Mouse (Mus musculus): ENCODE measurements around the gene Pfn1. TPM values are rescaled to one million over a fixed set of nuclear protein-coding genes. Genes with fewer than 3 reads are reported as not detected.

Gene Pfn1
- 1,000 to 10,000 TPM; 4,492 to 4,564 TPM for polyA plus RNA-seq (2017; shearing (Covaris generic))

GRCm38 (mm10) chr11:70654198-70654922, at the start of gene Pfn1:
Gene Pfn1, minus strand, starts transcription at chr11:70654644.

GRCm38 (mm10) chr11:70699722-70700556, 45.5 kb upstream of the Pfn1 start, which contains the start of the genes Inca1 and Kif1c:
Gene Inca1, minus strand, starts transcription at chr11:70700155.
Gene Kif1c, plus strand, starts transcription at chr11:70700548.

GRCm38 (mm10) chr11:70687601-70688199, 33.3 kb upstream of the Pfn1 start, which contains the start of gene Camta2:
Gene Camta2, minus strand, starts transcription at chr11:70688105.

GRCm38 (mm10) chr11:70668771-70669505, 14.5 kb upstream of the Pfn1 start, which contains the start of gene Spag7:
Gene Spag7, minus strand, starts transcription at chr11:70669416.

GRCm38 (mm10) chr11:70656964-70657363, 2.5 kb upstream of the Pfn1 start, which contains the start of gene Eno3:
Gene Eno3, plus strand, starts transcription at chr11:70657202.

GRCm38 (mm10) chr11:70646691-70647650, 7.5 kb downstream of the Pfn1 start, which contains the start of the genes Rnf167 and Slc25a11:
Gene Rnf167, plus strand, starts transcription at chr11:70647235.
Gene Slc25a11, minus strand, starts transcription at chr11:70647479.

GRCm38 (mm10) chr11:70638714-70639278, 15.6 kb downstream of the Pfn1 start, which contains the start of gene Gp1ba:
Gene Gp1ba, plus strand, starts transcription at chr11:70639122.

GRCm38 (mm10) chr11:70619101-70619500, 35.3 kb downstream of the Pfn1 start, which contains the start of gene Chrne:
Gene Chrne, minus strand, starts transcription at chr11:70619216.

GRCm38 (mm10) chr11:70615516-70616093, 38.8 kb downstream of the Pfn1 start, which contains the start of gene 4930544D05Rik:
Gene 4930544D05Rik, plus strand, starts transcription at chr11:70615848.

Other genes starting within 250 kb of the Pfn1 start
- gene Pelp1, start 244.6 kb downstream of the Pfn1 start, polyA plus RNA-seq (2017; shearing (Covaris generic)): 10 to 100 TPM; 11.5 to 13.4 TPM
- gene Arrb2, start 222.0 kb downstream of the Pfn1 start, polyA plus RNA-seq (2017; shearing (Covaris generic)): 100 to 1,000 TPM; 249 to 281 TPM
- 10 to 100 TPM; 72.7 to 76.5 TPM for gene Med11, start 202.7 kb downstream of the Pfn1 start, polyA plus RNA-seq (2017; shearing (Covaris generic))
- gene Zmynd15, start 195.2 kb downstream of the Pfn1 start, polyA plus RNA-seq (2017; shearing (Covaris generic)): not detected
- gene Cxcl16, start 194.7 kb downstream of the Pfn1 start, polyA plus RNA-seq (2017; shearing (Covaris generic)): 1 to 10 TPM in 1 of 2 experiments, under 1 TPM in 1; 0.19 to 1.3 TPM
- 1 to 10 TPM; 2.2 to 2.9 TPM for gene Tm4sf5, start 149.4 kb downstream of the Pfn1 start, polyA plus RNA-seq (2017; shearing (Covaris generic))
- not detected for gene Vmo1, start 140.0 kb downstream of the Pfn1 start, polyA plus RNA-seq (2017; shearing (Covaris generic))
- not detected for gene Gltpd2, start 135.4 kb downstream of the Pfn1 start, polyA plus RNA-seq (2017; shearing (Covaris generic))
- 100 to 1,000 TPM; 312 to 326 TPM for gene Psmb6, start 129.3 kb downstream of the Pfn1 start, polyA plus RNA-seq (2017; shearing (Covaris generic))
- gene Gm40193, start 121.7 kb downstream of the Pfn1 start, polyA plus RNA-seq (2017; shearing (Covaris generic)): not detected
- gene Pld2, start 114.6 kb downstream of the Pfn1 start, polyA plus RNA-seq (2017; shearing (Covaris generic)): 10 to 100 TPM in 1 of 2 experiments, 1 to 10 TPM in 1; 6.9 to 10.1 TPM
- 10 to 100 TPM; 15.9 to 22.2 TPM for gene Mink1, start 91.8 kb downstream of the Pfn1 start, polyA plus RNA-seq (2017; shearing (Covaris generic))
- under 1 TPM; 0.20 to 0.78 TPM for gene 4930544D05Rik, start 38.8 kb downstream of the Pfn1 start, polyA plus RNA-seq (2017; shearing (Covaris generic))
- gene Chrne, start 35.4 kb downstream of the Pfn1 start, polyA plus RNA-seq (2017; shearing (Covaris generic)): 1 to 10 TPM; 1.0 to 1.2 TPM
- gene Gp1ba, start 15.5 kb downstream of the Pfn1 start, polyA plus RNA-seq (2017; shearing (Covaris generic)): under 1 TPM; 0.17 to 0.18 TPM
- 100 to 1,000 TPM; 350 to 474 TPM for gene Rnf167, start 7.4 kb downstream of the Pfn1 start, polyA plus RNA-seq (2017; shearing (Covaris generic))
- gene Slc25a11, start 7.2 kb downstream of the Pfn1 start, polyA plus RNA-seq (2017; shearing (Covaris generic)): 100 to 1,000 TPM; 164 to 182 TPM
- 10 to 100 TPM; 24.7 to 43.8 TPM for gene Eno3, start 2.6 kb upstream of the Pfn1 start, polyA plus RNA-seq (2017; shearing (Covaris generic))
- 10 to 100 TPM; 75.8 to 87.1 TPM for gene Spag7, start 14.8 kb upstream of the Pfn1 start, polyA plus RNA-seq (2017; shearing (Covaris generic))
- gene Camta2, start 33.5 kb upstream of the Pfn1 start, polyA plus RNA-seq (2017; shearing (Covaris generic)): 10 to 100 TPM; 45.4 to 63.7 TPM
- gene Inca1, start 45.5 kb upstream of the Pfn1 start, polyA plus RNA-seq (2017; shearing (Covaris generic)): 1 to 10 TPM in 1 of 2 experiments, not detected in 1; 1.4 TPM
- 1 to 10 TPM; 1.4 to 2.1 TPM for gene Kif1c, start 45.9 kb upstream of the Pfn1 start, polyA plus RNA-seq (2017; shearing (Covaris generic))
- gene Zfp3, start 109.6 kb upstream of the Pfn1 start, polyA plus RNA-seq (2017; shearing (Covaris generic)): 1 to 10 TPM; 8.9 to 9.4 TPM
- gene Scimp, start 157.9 kb upstream of the Pfn1 start, polyA plus RNA-seq (2017; shearing (Covaris generic)): 1 to 10 TPM in 1 of 2 experiments, not detected in 1; 1.1 TPM
- 10 to 100 TPM; 48.1 to 65.4 TPM for gene Rabep1, start 190.1 kb upstream of the Pfn1 start, polyA plus RNA-seq (2017; shearing (Covaris generic))